ENCODE assay signal across 12 mouse cellular contexts in genomic region chr13:69792541-69793009, GRCm38 (mm10). TPM values are rescaled to one million over a fixed set of nuclear protein-coding genes. Genes with fewer than 3 reads are reported as not detected.
DNase-seq lines count a peak whose midpoint lies in the region; ATAC-seq and TF ChIP-seq lines count a peak whose summit lies in the region.
"Had no signal": no experiment of that assay in that cellular context is flagged by ENCODE, and none has a peak within 500 bp of the region (broad histone marks: within the 10 kb centered on the region; RNA-seq: fewer than 3 reads in every experiment).

No protein-coding gene starts in this region.

- 62% methylated on average over 12 of the region's 12 CpGs for WGBS in embryonic facial prominence, embryonic 14.5 days
- WGBS in embryonic facial prominence, embryonic 10.5 days = 66% methylated on average over 12 of the region's 12 CpGs
- 58% methylated on average over 12 of the region's 12 CpGs for WGBS in lung, embryonic 14.5 days
- whole genome bisulfite sequencing in lung, postnatal 0 days = 57% methylated on average over 12 of the region's 12 CpGs
- 20% methylated on average over 12 of the region's 12 CpGs for WGBS in neural tube, embryonic 13.5 days

- no peak for TF ChIP-seq EP300 in lung, postnatal 0 days (IDR thresholded peaks at IDR 0.05)

- H3K4me2 ChIP-seq in embryonic facial prominence, embryonic 14.5 days (ENCODE audit: low read depth, low read length) = no peak overlapping the region
- no peak overlapping the region for H3K4me2 ChIP-seq in lung, embryonic 14.5 days
- H3K4me2 ChIP-seq in lung, postnatal 0 days (replicated peaks; ENCODE audit: low read depth, low read length) = no peak overlapping the region
- H3K4me2 ChIP-seq in neural tube, embryonic 13.5 days = peak overlapping the region; percentile 36
- H3K4me2 ChIP-seq: limb, embryonic 15.5 days had no signal

- ATAC-seq in embryonic facial prominence, embryonic 14.5 days (ENCODE audit: low read depth) = no peak
- ATAC-seq in lung, embryonic 14.5 days (ENCODE audit: insufficient read depth) = no peak
- no peak for ATAC-seq in lung, postnatal 0 days
- ATAC-seq in neural tube, embryonic 13.5 days (ENCODE audit: low read depth) = peak; percentile 81
- no peak for ATAC-seq in megakaryocyte progenitor cell, adult 5-6 weeks (replicated peaks; ENCODE audit: poor library complexity)

- no peaks in the 10 kb centered on the region for H3K27me3 ChIP-seq in embryonic facial prominence, embryonic 14.5 days (replicated peaks; ENCODE audit: control insufficient read depth, insufficient read depth, low read length)
- no peaks in the 10 kb centered on the region for H3K27me3 ChIP-seq in embryonic facial prominence, embryonic 10.5 days (replicated peaks; ENCODE audit: low read depth, poor library complexity, severe bottlenecking)
- no peaks in the 10 kb centered on the region for H3K27me3 ChIP-seq in lung, embryonic 14.5 days (ENCODE audit: insufficient read depth, low read length)
- H3K27me3 ChIP-seq in lung, postnatal 0 days (replicated peaks; ENCODE audit: insufficient read depth, low read length) = no peaks in the 10 kb centered on the region
- H3K27me3 ChIP-seq in neural tube, embryonic 13.5 days = no peaks in the 10 kb centered on the region
- H3K27me3 ChIP-seq: limb, embryonic 15.5 days had no signal

- no peak overlapping the region for H3K9ac ChIP-seq in embryonic facial prominence, embryonic 14.5 days (ENCODE audit: low read depth, low read length)
- H3K9ac ChIP-seq in lung, embryonic 14.5 days = no peak overlapping the region
- H3K9ac ChIP-seq in lung, postnatal 0 days (replicated peaks; ENCODE audit: low read depth) = no peak overlapping the region
- H3K9ac ChIP-seq in neural tube, embryonic 13.5 days = 0 out of 2 replicates have a peak overlapping the region, but pooled peaks have one; percentile 31
- H3K9ac ChIP-seq: limb, embryonic 15.5 days had no signal

- no peak overlapping the region for H3K4me3 ChIP-seq in embryonic facial prominence, embryonic 14.5 days (ENCODE audit: low read depth, low read length)
- H3K4me3 ChIP-seq in embryonic facial prominence, embryonic 10.5 days = no peak overlapping the region
- H3K4me3 ChIP-seq in lung, embryonic 14.5 days (ENCODE audit: low read depth, low read length) = no peak overlapping the region
- H3K4me3 ChIP-seq in lung, postnatal 0 days (ENCODE audit: low read depth, low read length) = no peak overlapping the region
- no peak overlapping the region for H3K4me3 ChIP-seq in neural tube, embryonic 13.5 days
- H3K4me3 ChIP-seq: heart, adult 2 months; limb, embryonic 15.5 days had no signal

- H3K36me3 ChIP-seq in embryonic facial prominence, embryonic 14.5 days (ENCODE audit: control insufficient read depth, insufficient read depth, low read length) = no peaks in the 10 kb centered on the region
- H3K36me3 ChIP-seq in embryonic facial prominence, embryonic 10.5 days (replicated peaks) = no peaks in the 10 kb centered on the region
- no peaks in the 10 kb centered on the region for H3K36me3 ChIP-seq in lung, embryonic 14.5 days (ENCODE audit: insufficient read depth)
- no peaks in the 10 kb centered on the region for H3K36me3 ChIP-seq in lung, postnatal 0 days (ENCODE audit: insufficient read depth, low read length)
- H3K36me3 ChIP-seq in neural tube, embryonic 13.5 days = no peaks in the 10 kb centered on the region
- H3K36me3 ChIP-seq: limb, embryonic 15.5 days had no signal

- no peak overlapping the region for H3K27ac ChIP-seq in embryonic facial prominence, embryonic 14.5 days (replicated peaks; ENCODE audit: low read depth, low read length)
- no peak overlapping the region for H3K27ac ChIP-seq in embryonic facial prominence, embryonic 10.5 days (replicated peaks)
- H3K27ac ChIP-seq in lung, embryonic 14.5 days (ENCODE audit: low read depth) = no peak overlapping the region
- no peak overlapping the region for H3K27ac ChIP-seq in lung, postnatal 0 days (ENCODE audit: low read length)
- peak overlapping the region; percentile 28; the same call in 1 of the 2 replicates for H3K27ac ChIP-seq in neural tube, embryonic 13.5 days (replicated peaks)
- H3K27ac ChIP-seq: heart, adult 2 months; limb, embryonic 15.5 days had no signal

- no peaks in the 10 kb centered on the region for H3K4me1 ChIP-seq in embryonic facial prominence, embryonic 14.5 days (ENCODE audit: control insufficient read depth, insufficient read depth, low read length)
- no peaks in the 10 kb centered on the region for H3K4me1 ChIP-seq in embryonic facial prominence, embryonic 10.5 days
- no peaks in the 10 kb centered on the region for H3K4me1 ChIP-seq in lung, embryonic 14.5 days (ENCODE audit: insufficient read depth)
- no peaks in the 10 kb centered on the region for H3K4me1 ChIP-seq in lung, postnatal 0 days (ENCODE audit: insufficient read depth, low read depth, low read length)
- H3K4me1 ChIP-seq in neural tube, embryonic 13.5 days (replicated peaks) = peaks cover 14% of the 10 kb centered on the region

- no peak for TF ChIP-seq CTCF in lung, embryonic 14.5 days (IDR thresholded peaks at IDR 0.05; ENCODE audit: low read depth)
- no peak for TF ChIP-seq CTCF in lung, postnatal 0 days (IDR thresholded peaks at IDR 0.05)

- peak; percentile 15 for DNase-seq in embryonic facial prominence, embryonic 14.5 days (ENCODE audit: low spot score)
- no peak for DNase-seq in embryonic facial prominence, embryonic 10.5 days (ENCODE audit: low spot score)
- peak; percentile 2 for DNase-seq in lung, embryonic 14.5 days
- no peak for DNase-seq in lung, postnatal 0 days (ENCODE audit: low spot score)
- peak; percentile 31 for DNase-seq in embryo, embryonic 10 days (ENCODE audit: low spot score)
- DNase-seq in layer of hippocampus, adult 18-20 months (ENCODE audit: low spot score in 2 of 2) = no peak
- DNase-seq: heart, adult 2 months; thymus, postnatal 36 days had no signal

- no peaks in the 10 kb centered on the region for H3K9me3 ChIP-seq in embryonic facial prominence, embryonic 14.5 days (ENCODE audit: control insufficient read depth, low read length)
- H3K9me3 ChIP-seq in embryonic facial prominence, embryonic 10.5 days = no peaks in the 10 kb centered on the region
- no peaks in the 10 kb centered on the region for H3K9me3 ChIP-seq in lung, embryonic 14.5 days (ENCODE audit: low read depth, low read length)
- no peaks in the 10 kb centered on the region for H3K9me3 ChIP-seq in lung, postnatal 0 days (ENCODE audit: low read length)
- no peaks in the 10 kb centered on the region for H3K9me3 ChIP-seq in neural tube, embryonic 13.5 days
- H3K9me3 ChIP-seq: limb, embryonic 15.5 days had no signal

RNA-seq across cellular contexts. Expression of gene Med10, which starts 9.6 kb away (rescaled TPM):
- polyA plus RNA-seq in embryonic facial prominence, embryonic 14.5 days (2014; fragmentation: Nextera tagmentation; extraction: Ambion mirVana) = 112 and 129 TPM in 2 replicates
- 170 and 172 TPM in 2 replicates for polyA plus RNA-seq in embryonic facial prominence, embryonic 10.5 days (2016; fragmentation: Nextera tagmentation; extraction: Ambion mirVana)
- 137 and 143 TPM in 2 replicates for polyA plus RNA-seq in lung, embryonic 14.5 days (2014; fragmentation: Nextera tagmentation; extraction: Ambion mirVana)
- 100.0 and 101 TPM in 2 replicates for polyA plus RNA-seq in lung, postnatal 0 days (2015; fragmentation: Nextera tagmentation; extraction: Ambion mirVana)
- polyA plus RNA-seq in neural tube, embryonic 13.5 days (2015; fragmentation: Nextera tagmentation; extraction: Ambion mirVana) = 203 and 209 TPM in 2 replicates
- 10 to 100 TPM; 56.4 to 65.3 TPM for total RNA-seq in layer of hippocampus, adult 18-20 months (2021)
- total RNA-seq in megakaryocyte progenitor cell, adult 5-6 weeks (2015) = 37.5 and 42.5 TPM in 2 replicates
- 44.8 and 45.5 TPM in 2 replicates for total RNA-seq in megakaryocyte progenitor cell, adult 5-6 weeks (2017)

RNA-seq across cellular contexts. Expression of gene Ube2ql1, which starts 52.9 kb away (rescaled TPM):
- polyA plus RNA-seq in embryonic facial prominence, embryonic 14.5 days (2014; fragmentation: Nextera tagmentation; extraction: Ambion mirVana) = 2.1 and 2.2 TPM in 2 replicates
- 0.73 and 0.80 TPM in 2 replicates for polyA plus RNA-seq in embryonic facial prominence, embryonic 10.5 days (2016; fragmentation: Nextera tagmentation; extraction: Ambion mirVana)
- polyA plus RNA-seq in lung, embryonic 14.5 days (2014; fragmentation: Nextera tagmentation; extraction: Ambion mirVana) = 0.18 and 0.34 TPM in 2 replicates
- 0.12 and 0.14 TPM in 2 replicates for polyA plus RNA-seq in lung, postnatal 0 days (2015; fragmentation: Nextera tagmentation; extraction: Ambion mirVana)
- polyA plus RNA-seq in neural tube, embryonic 13.5 days (2015; fragmentation: Nextera tagmentation; extraction: Ambion mirVana) = 38.6 and 43.3 TPM in 2 replicates
- 100 to 1,000 TPM; 211 to 213 TPM for total RNA-seq in layer of hippocampus, adult 18-20 months (2021)
- not detected in 2 replicates for total RNA-seq in megakaryocyte progenitor cell, adult 5-6 weeks (2015)
- not detected in 2 replicates for total RNA-seq in megakaryocyte progenitor cell, adult 5-6 weeks (2017)
- total RNA-seq: MEL had no signal

Comparison
In these comparisons a context has a peak if more than half of its experiments do, and no peak if none do; other contexts are left out.
1. DNase-seq: peak in embryonic facial prominence, embryonic 14.5 days (single experiment), lung, embryonic 14.5 days (single experiment) and embryo, embryonic 10 days (single experiment); none in embryonic facial prominence, embryonic 10.5 days (single experiment), lung, postnatal 0 days (single experiment) and layer of hippocampus, adult 18-20 months (0 of 2).
2. RNA of gene Ube2ql1, which starts 52.9 kb away (polyA plus RNA-seq): 38.6 to 43.3 TPM in neural tube, embryonic 13.5 days; 2.1 to 2.2 TPM in embryonic facial prominence, embryonic 14.5 days, 0.73 to 0.80 TPM in embryonic facial prominence, embryonic 10.5 days, 0.18 to 0.34 TPM in lung, embryonic 14.5 days and 0.12 to 0.14 TPM in lung, postnatal 0 days; every median in the first group is over 10 times any median in the second.